Mouse (Mus musculus) kidney, postnatal 10 days (tissue): ENCODE measurements at regions not wholly inside any gene's neighbourhood (a gene's known extent, or its start where the extent isn't known, plus 50 kb on each side); places are given as distances from the start of the nearest gene placed in this dataset.

ENCODE experiments used
- DNase-seq: peaks from one replicate; pipeline ENCODE4 v3.0.0; 2021; ENCODE audit warnings: mixed read lengths

- DNase-seq = no peak
Measured at GRCm38 (mm10) chr8:28117997-28118778, 670.7 kb downstream of the Poteg start.

DNA sequence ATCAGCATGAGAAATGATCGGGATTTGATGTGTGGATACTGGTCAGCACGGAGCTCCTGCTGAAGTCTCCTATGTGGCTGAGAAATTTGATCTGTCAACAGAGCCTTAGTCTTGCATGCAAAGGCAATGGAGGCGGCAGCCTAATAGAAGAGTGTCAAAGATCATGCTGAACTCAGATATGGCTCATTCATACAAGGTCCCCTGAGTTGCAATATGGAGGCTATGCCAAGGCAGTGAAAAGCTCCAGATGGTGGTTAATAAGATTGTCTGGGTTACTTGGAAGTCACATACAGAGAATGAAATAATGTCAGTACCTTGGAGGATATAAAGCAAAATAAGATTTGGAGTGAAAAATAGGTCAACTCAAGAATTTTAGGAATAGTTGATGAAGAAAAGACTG is 677.6 kb downstream of the Poteg start:
- no peak for DNase-seq

DNA sequence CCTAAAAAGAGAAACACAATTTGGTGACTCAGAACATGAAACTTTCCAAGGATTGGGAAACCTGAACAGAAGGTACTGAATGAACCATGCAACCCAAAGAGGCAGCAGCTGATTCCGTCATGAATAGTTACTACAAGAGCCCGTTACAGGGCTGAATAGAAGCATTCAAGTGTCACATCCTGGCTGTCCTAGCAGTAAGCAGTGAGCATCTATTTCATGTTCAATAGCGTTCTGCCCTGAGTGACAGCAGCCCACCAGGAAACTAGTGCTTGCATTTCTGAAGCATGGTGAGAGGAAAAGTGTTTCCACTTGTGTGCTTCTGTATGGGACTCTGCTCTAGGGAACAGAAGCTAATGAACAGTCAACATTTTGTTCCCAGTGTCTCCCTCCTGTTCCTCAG is 694.4 kb downstream of the Poteg start:
- no peak for DNase-seq

- DNase-seq = peak; percentile 35
Measured at GRCm38 (mm10) chr8:28148599-28149452, 701.4 kb downstream of the Poteg start.

GRCm38 (mm10) chr8:28149453-28149767 is 701.9 kb downstream of the Poteg start:
- DNase-seq = no peak

- no peak for DNase-seq
Measured at GRCm38 (mm10) chr8:28160651-28161050, 713.2 kb downstream of the Poteg start.

- DNase-seq = no peak
Measured at GRCm38 (mm10) chr8:28168036-28168435, 720.6 kb downstream of the Poteg start.

DNA sequence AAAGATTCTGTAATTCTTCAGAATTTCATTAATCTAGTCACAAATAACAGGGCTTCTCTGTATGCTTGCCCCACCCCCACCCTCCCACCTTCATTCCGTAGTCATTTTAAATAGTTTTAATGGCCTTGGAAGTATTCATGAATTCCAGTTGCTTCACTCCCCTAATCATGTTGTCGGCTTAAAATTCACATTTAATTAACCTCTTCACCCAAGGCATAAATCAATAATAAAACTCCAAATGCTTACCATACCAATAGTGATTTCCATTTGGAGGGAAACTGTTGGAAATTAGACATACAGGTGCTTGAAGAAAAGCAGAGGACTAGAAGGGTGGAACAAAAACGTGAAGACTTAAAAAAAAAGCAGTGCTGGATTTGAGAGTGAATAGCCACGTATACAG is 724.0 kb downstream of the Poteg start:
- no peak for DNase-seq

- DNase-seq = peak; percentile 5
Measured at GRCm38 (mm10) chr8:28195943-28196342, 748.5 kb downstream of the Poteg start.

- no peak for DNase-seq
Measured at GRCm38 (mm10) chr8:28235562-28235961, 788.1 kb downstream of the Poteg start.

- DNase-seq = no peak
Measured at GRCm38 (mm10) chr8:28239411-28239810, 791.9 kb downstream of the Poteg start.

GRCm38 (mm10) chr8:28252399-28253240 is 805.1 kb downstream of the Poteg start:
- DNase-seq = no peak

DNA sequence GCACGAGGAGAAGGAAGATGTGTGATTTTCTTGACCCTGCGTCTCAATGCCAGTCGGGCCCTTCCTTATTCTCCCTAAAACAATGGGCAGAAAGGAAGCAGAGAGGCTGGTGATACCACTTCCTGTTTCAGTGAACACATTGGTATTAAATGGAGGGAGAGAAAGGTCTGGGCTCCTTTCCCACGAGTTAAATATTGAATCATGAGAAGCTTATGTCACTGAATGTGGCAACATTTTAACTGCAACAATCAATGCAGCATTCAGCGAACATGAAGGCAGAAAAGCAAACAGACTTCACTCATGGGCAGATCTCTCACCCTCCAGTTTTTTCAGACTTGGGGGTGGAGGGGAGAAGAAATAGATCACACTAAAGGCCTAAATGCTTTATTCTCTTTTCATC is 819.8 kb downstream of the Poteg start:
- DNase-seq = no peak

- no peak for DNase-seq
Measured at GRCm38 (mm10) chr8:28284257-28284656, 836.8 kb downstream of the Poteg start.

- DNase-seq = peak; percentile 16
Measured at GRCm38 (mm10) chr8:28298896-28299793, 851.7 kb downstream of the Poteg start.

DNA sequence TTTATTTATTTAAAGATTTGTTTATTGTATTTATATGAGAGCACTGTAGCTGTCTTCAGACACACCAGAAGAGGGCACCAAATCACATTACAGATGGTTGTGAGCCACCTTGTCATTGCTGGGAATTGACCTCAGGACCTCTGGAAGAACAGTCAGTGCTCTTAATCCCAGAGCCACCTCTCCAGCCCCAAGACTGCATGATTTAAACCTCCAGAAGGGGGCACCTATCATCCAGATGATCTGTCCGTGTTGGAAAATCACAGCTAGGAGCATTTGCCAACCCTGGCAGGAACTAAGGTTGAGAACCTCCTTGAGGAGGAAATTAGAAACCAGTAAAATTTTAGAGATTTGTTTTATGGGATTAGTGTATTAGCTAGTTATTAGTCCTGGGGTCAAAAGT is 869.6 kb downstream of the Poteg start:
- peak; percentile 8 for DNase-seq

- no peak for DNase-seq
Measured at GRCm38 (mm10) chr8:28333388-28333787, 885.9 kb downstream of the Poteg start.

- DNase-seq = no peak
Measured at GRCm38 (mm10) chr8:28337484-28337883, 890.0 kb downstream of the Poteg start.

DNA sequence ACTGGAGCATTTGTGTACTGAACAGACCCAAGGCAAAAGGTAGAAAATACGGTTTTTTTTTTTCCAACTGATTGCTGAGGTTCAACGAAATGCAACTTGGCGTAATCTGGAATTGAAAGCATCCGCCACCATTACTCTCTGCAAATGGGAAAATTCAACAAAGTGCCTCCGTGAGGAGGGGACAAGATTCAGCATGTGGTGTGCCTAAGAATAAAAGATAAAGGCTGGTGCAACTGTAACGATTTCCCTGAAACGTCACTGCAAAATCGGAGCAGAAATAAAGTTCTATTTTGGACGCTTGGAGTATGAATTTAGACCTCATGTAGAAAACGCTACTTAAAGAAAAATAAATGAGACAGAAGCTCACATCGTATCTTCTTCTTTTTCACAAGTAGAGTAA is 893.8 kb downstream of the Poteg start:
- no peak for DNase-seq

DNA sequence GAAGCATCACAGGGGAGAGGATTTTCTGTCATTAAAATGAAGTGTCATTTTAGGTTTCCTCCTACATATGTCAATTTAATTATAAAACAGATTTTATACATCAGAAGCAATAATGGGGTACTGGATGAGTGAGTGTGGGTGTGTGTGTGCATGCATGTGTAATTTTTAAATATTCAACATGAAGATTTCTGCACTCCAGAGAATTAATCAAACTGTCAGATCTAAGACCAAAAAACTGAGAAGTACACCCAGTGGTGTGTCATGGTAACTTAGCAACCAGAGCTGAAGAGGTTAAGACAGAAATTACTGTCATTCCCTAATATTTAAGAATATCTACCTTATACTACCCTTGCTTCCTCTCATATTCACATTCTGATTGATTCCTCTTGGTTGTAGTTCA is 919.0 kb downstream of the Poteg start:
- no peak for DNase-seq

GRCm38 (mm10) chr8:28367361-28367760 is 919.9 kb downstream of the Poteg start:
- DNase-seq = no peak

DNA sequence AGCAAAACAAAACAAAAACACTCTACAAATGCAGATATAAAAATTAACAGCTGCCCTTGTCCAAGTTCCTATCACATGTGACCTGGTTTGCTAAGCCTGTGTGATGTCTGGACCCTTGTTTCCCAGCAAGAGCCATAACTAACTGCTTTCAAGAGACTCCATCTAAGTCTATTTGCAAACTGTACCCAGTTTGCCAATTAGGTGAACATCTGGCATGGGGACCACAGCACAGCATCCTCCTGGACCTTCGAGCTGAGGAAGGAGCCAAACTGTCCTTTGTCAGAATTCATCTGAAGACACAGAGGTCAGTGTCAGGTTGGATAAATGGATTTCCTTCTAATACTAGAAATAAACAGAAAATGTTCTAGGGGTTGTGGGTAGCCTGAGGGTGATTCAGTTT is 924.3 kb downstream of the Poteg start:
- DNase-seq = no peak
